Mouse (Mus musculus): ENCODE data around the gene Mael. TPM values are rescaled to one million over a fixed set of nuclear protein-coding genes. Genes with fewer than 3 reads are reported as not detected.

Mael gene
- polyA plus RNA-seq, 1 experiment from 2014 or later: not detected

DNA sequence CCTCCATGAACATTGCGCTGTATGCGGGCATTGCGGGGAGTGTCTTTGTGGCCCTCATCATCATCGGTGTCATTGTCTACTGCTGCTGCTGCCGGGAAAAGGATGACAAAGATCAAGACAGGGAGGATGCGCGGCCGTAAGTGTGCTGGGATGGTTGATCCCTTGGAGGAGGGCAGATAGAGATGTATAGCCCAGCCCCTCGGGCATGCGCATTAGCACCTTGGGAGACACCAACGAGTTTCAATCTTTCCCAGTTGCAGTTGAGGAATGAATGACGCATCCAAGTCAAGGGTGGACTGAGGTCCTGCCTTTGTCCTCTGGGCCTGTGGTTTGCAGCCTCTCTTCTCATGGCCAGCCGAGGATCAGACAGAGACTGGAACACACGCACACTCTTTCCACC, 74.0 kb downstream of the Mael start:
- Histone ChIP-seq H3K9ac (ENCODE audit: low read length) (no peak overlapping the region), H3K27me3 (ENCODE audit: control insufficient read depth, insufficient read depth, low read length) (no peaks in the 10 kb centered on the region), H3K9me3 (ENCODE audit: control insufficient read depth, low read length) (no peaks in the 10 kb centered on the region), H3K4me3 (ENCODE audit: low read depth, low read length) (no peak overlapping the region), H3K4me2 (replicated peaks; ENCODE audit: low read depth) (no peak overlapping the region), H3K36me3 (ENCODE audit: control insufficient read depth, insufficient read depth, low read length) (no peaks in the 10 kb centered on the region), H3K4me1 (replicated peaks; ENCODE audit: control insufficient read depth, insufficient read depth) (no peaks in the 10 kb centered on the region), H3K27ac (replicated peaks) (no peak overlapping the region)
- 90% methylated on average over 14 of the region's 14 CpGs for WGBS
- ATAC-seq (ENCODE audit: low FRiP score, low TSS enrichment) (no peak), DNase-seq (ENCODE audit: low spot score) (no peak)
- TF ChIP-seq CTCF (IDR thresholded peaks at IDR 0.05; ENCODE audit: low read depth) (no peak), EP300 (optimal IDR thresholded peaks at IDR 0.05) (no peak)

DNA sequence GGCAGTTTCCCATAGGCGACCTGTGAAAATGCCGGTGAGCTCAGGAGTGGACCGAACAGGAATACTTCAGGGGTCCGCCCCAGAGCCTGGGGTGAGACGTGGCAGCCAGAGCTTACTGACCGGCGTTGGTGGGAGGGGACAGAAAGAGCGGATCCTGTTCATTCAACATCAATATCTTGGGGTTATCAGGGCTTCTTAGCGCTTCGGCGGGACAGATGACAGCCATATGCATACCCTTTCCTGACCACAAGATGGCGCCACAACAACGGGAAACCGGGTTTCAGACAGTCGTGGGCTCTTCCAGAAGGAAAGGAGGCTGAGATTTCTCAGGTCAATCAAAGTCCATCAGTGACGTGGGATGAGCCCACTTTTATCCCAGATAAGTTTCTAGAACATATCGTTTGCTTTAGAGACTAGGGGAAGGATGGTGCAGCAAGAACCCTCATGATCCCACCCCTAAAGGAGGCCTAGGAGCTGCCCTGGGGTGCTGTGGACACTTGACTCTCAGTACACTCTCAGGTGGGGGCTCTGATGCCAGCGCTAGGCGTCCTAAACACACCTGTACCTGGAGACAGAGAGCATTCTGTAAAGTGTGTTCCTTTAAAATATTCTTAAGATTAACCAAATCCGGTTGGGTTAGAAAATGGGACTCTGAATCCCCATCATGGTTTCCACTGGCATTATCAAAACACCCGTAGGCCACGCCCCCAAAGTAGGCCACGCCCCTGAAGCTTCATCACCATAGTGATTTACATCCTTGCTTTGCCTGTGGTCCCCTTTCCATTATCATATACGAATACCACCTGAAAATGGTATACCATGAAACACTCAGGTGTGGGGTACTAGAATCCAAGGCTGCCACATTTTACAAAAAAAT, 77.7 kb downstream of the Mael start:
- no peaks in the 10 kb centered on the region for H3K9me3 ChIP-seq (ENCODE audit: control insufficient read depth, low read length)
- H3K4me3 ChIP-seq (ENCODE audit: low read depth, low read length): no peak overlapping the region
- 15% methylated on average over 24 of the region's 24 CpGs for WGBS
- no peaks in the 10 kb centered on the region for H3K36me3 ChIP-seq (ENCODE audit: control insufficient read depth, insufficient read depth, low read length)
- H3K27ac ChIP-seq (replicated peaks): no peak overlapping the region
- ATAC-seq (ENCODE audit: low FRiP score, low TSS enrichment): peak; percentile 48
- no peak overlapping the region for H3K9ac ChIP-seq (ENCODE audit: low read length)
- peak; percentile 75 for DNase-seq (ENCODE audit: low spot score)
- no peaks in the 10 kb centered on the region for H3K4me1 ChIP-seq (replicated peaks; ENCODE audit: control insufficient read depth, insufficient read depth)
- TF ChIP-seq EP300 (optimal IDR thresholded peaks at IDR 0.05) (no peak), CTCF (IDR thresholded peaks at IDR 0.05; ENCODE audit: low read depth) (peak; percentile 93)
- no peak overlapping the region; the same call in 1 of the 2 replicates for H3K4me2 ChIP-seq (replicated peaks; ENCODE audit: low read depth)
- no peaks in the 10 kb centered on the region for H3K27me3 ChIP-seq (ENCODE audit: control insufficient read depth, insufficient read depth, low read length)

DNA sequence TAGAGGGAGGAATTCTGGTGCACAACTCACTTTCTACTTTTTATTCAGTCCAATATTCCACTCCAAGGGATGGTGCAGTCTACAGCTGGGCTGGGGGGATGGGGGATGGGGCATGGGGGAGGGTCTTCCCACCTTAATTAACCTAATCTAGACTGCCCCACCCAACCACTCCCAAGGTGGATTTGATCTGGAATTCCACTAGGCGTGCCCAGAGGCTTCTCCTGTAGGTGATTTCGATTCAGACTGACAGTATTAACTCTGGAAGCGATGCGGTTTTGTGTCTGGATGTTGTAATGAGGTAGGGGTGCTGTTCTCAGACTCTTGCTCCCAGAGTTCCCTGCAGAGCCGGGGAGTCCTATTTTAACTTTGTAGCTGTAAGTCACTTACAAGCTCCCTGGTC, 78.4 kb downstream of the Mael start:
- no peak overlapping the region for H3K4me3 ChIP-seq (ENCODE audit: low read depth, low read length)
- ATAC-seq (ENCODE audit: low FRiP score, low TSS enrichment): 0 out of 2 replicates have a peak, but pooled peaks have one; percentile 6
- 57% methylated on average over 5 of the region's 5 CpGs for WGBS
- TF ChIP-seq CTCF (IDR thresholded peaks at IDR 0.05; ENCODE audit: low read depth) (no peak), EP300 (optimal IDR thresholded peaks at IDR 0.05) (no peak)
- H3K9ac ChIP-seq (ENCODE audit: low read length): no peak overlapping the region
- no peak for DNase-seq (ENCODE audit: low spot score)
- H3K27ac ChIP-seq (replicated peaks): no peak overlapping the region
- no peaks in the 10 kb centered on the region for H3K27me3 ChIP-seq (ENCODE audit: control insufficient read depth, insufficient read depth, low read length)
- H3K4me1 ChIP-seq (replicated peaks; ENCODE audit: control insufficient read depth, insufficient read depth): no peaks in the 10 kb centered on the region
- H3K4me2 ChIP-seq (replicated peaks; ENCODE audit: low read depth): no peak overlapping the region; the same call in 1 of the 2 replicates
- H3K36me3 ChIP-seq (ENCODE audit: control insufficient read depth, insufficient read depth, low read length): no peaks in the 10 kb centered on the region
- no peaks in the 10 kb centered on the region for H3K9me3 ChIP-seq (ENCODE audit: control insufficient read depth, low read length)

DNA sequence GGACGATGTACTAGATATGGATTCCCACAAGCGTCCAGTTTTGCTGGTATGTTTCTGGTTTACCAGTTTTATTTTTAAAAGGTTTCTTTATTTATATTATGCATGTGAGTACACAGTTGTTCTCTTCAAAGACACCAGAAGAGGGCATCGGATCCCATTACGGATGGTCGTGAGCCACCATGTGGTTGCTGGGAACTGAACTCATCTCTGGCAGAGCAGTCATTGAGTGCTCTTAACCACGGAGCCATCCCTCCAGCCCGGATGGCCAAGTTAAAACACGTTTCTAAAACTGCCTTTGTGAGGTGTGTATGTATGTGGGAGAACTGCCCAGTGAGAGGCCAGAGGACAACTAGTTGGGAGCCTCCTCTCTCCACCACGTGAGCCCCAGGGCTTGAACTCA, 79.9 kb downstream of the Mael start:
- ATAC-seq (ENCODE audit: low FRiP score, low TSS enrichment): no peak
- Histone ChIP-seq H3K27ac (replicated peaks) (no peak overlapping the region), H3K4me1 (replicated peaks; ENCODE audit: control insufficient read depth, insufficient read depth) (peaks cover 4% of the 10 kb centered on the region; the same call in 1 of the 2 replicates), H3K9ac (ENCODE audit: low read length) (no peak overlapping the region), H3K4me2 (replicated peaks; ENCODE audit: low read depth) (no peak overlapping the region), H3K36me3 (ENCODE audit: control insufficient read depth, insufficient read depth, low read length) (no peaks in the 10 kb centered on the region), H3K27me3 (ENCODE audit: control insufficient read depth, insufficient read depth, low read length) (no peaks in the 10 kb centered on the region), H3K9me3 (ENCODE audit: control insufficient read depth, low read length) (no peaks in the 10 kb centered on the region), H3K4me3 (ENCODE audit: low read depth, low read length) (no peak overlapping the region)
- 61% methylated on average over 9 of the region's 9 CpGs for WGBS
- TF ChIP-seq CTCF (IDR thresholded peaks at IDR 0.05; ENCODE audit: low read depth): peak; percentile 27; the same call in 1 of the 2 replicates
- no peak for TF ChIP-seq EP300 (optimal IDR thresholded peaks at IDR 0.05)
- no peak for DNase-seq (ENCODE audit: low spot score)

DNA sequence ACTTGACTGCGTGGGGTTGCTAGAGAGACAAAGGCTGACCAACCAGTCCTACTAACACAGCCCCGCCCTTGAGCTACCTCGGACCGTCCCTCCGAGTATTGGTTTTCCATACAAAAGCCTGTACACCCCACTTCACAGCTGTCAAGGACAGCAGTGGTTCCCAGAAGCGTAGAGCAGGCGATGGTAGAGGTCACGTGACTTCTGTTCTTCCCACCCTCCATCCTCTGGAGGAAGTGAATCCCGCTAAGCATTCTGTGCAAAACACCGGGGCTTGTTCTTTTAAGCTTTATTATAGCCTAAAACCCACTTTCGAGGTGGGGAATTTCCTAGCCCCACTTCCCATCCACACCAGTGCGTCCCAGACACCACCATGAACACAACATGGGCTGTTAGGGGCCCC, 80.8 kb downstream of the Mael start:
- H3K9ac ChIP-seq (ENCODE audit: low read length): no peak overlapping the region
- H3K36me3 ChIP-seq (ENCODE audit: control insufficient read depth, insufficient read depth, low read length): no peaks in the 10 kb centered on the region
- DNase-seq (ENCODE audit: low spot score) (no peak), ATAC-seq (ENCODE audit: low FRiP score, low TSS enrichment) (no peak)
- H3K4me3 ChIP-seq (ENCODE audit: low read depth, low read length): no peak overlapping the region
- WGBS: 64% methylated on average over 12 of the region's 12 CpGs
- TF ChIP-seq CTCF (IDR thresholded peaks at IDR 0.05; ENCODE audit: low read depth): no peak
- no peak for TF ChIP-seq EP300 (optimal IDR thresholded peaks at IDR 0.05)
- H3K27ac ChIP-seq (replicated peaks): no peak overlapping the region
- H3K4me1 ChIP-seq (replicated peaks; ENCODE audit: control insufficient read depth, insufficient read depth): peaks cover 4% of the 10 kb centered on the region; the same call in 1 of the 2 replicates
- H3K4me2 ChIP-seq (replicated peaks; ENCODE audit: low read depth): no peak overlapping the region
- no peaks in the 10 kb centered on the region for H3K9me3 ChIP-seq (ENCODE audit: control insufficient read depth, low read length)
- H3K27me3 ChIP-seq (ENCODE audit: control insufficient read depth, insufficient read depth, low read length): no peaks in the 10 kb centered on the region

DNA sequence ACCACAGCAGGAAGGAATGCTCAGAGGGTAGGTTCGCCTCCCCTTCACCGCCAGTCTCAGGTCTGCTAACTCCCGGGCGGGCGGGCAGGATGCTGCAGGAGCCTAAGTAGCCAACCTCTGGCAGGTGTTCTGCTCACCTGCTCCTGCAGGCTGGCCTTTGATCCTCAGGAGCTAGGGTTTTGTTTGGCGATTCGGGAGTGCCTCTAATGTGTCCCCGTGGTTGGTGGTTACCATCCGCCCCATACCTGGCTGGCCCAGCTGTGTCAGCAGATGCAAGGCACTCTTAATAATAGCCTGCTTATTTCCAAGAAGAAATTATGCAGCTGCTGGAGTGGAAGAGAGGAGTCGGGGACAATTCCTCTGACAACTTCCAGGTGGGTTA, 83.4 kb downstream of the Mael start:
- no peaks in the 10 kb centered on the region for H3K36me3 ChIP-seq (ENCODE audit: control insufficient read depth, insufficient read depth, low read length)
- no peak overlapping the region for H3K4me3 ChIP-seq (ENCODE audit: low read depth, low read length)
- peak; percentile 60 for ATAC-seq (ENCODE audit: low FRiP score, low TSS enrichment)
- no peak overlapping the region for H3K27ac ChIP-seq (replicated peaks)
- H3K4me2 ChIP-seq (replicated peaks; ENCODE audit: low read depth): no peak overlapping the region
- WGBS: 25% methylated on average over 10 of the region's 10 CpGs
- H3K27me3 ChIP-seq (ENCODE audit: control insufficient read depth, insufficient read depth, low read length): no peaks in the 10 kb centered on the region
- H3K9ac ChIP-seq (ENCODE audit: low read length): no peak overlapping the region
- H3K4me1 ChIP-seq (replicated peaks; ENCODE audit: control insufficient read depth, insufficient read depth): peaks cover 4% of the 10 kb centered on the region; the same call in 1 of the 2 replicates
- TF ChIP-seq EP300 (optimal IDR thresholded peaks at IDR 0.05): no peak
- TF ChIP-seq CTCF (IDR thresholded peaks at IDR 0.05; ENCODE audit: low read depth): no peak
- no peaks in the 10 kb centered on the region for H3K9me3 ChIP-seq (ENCODE audit: control insufficient read depth, low read length)
- peak; percentile 43 for DNase-seq (ENCODE audit: low spot score)
